Mouse (Mus musculus): Measurements from ENCODE around the gene Ap2a2. TPM values are rescaled to one million over a fixed set of nuclear protein-coding genes. Genes with fewer than 3 reads are reported as not detected.

Ap2a2 gene
- polyA plus RNA-seq, 1 experiment from 2014 or later = 132 TPM

Small RNA genes within 50 kb of the gene (microRNA-seq; reads per million reads assigned to microRNA genes)
- 1.7 reads per million for gene Mir7063

Other genes with a start within 250 kb of the Ap2a2 start
- 224 and 234 TPM in 2 replicates for gene Deaf1, start 234.5 kb upstream of the Ap2a2 start, polyA plus RNA-seq (2015; fragmentation: Nextera tagmentation; extraction: Ambion mirVana)
- gene Tmem80, start 234.4 kb upstream of the Ap2a2 start, polyA plus RNA-seq (2015; fragmentation: Nextera tagmentation; extraction: Ambion mirVana) = 63.0 and 63.3 TPM in 2 replicates
- gene Eps8l2, start 223.3 kb upstream of the Ap2a2 start, polyA plus RNA-seq (2015; fragmentation: Nextera tagmentation; extraction: Ambion mirVana) = 0.49 and 0.66 TPM in 2 replicates
- gene Taldo1, start 170.0 kb upstream of the Ap2a2 start, polyA plus RNA-seq (2015; fragmentation: Nextera tagmentation; extraction: Ambion mirVana) = 292 and 298 TPM in 2 replicates
- 57.2 and 59.5 TPM in 2 replicates for gene Gatd1, start 148.0 kb upstream of the Ap2a2 start, polyA plus RNA-seq (2015; fragmentation: Nextera tagmentation; extraction: Ambion mirVana)
- gene Cend1, start 132.7 kb upstream of the Ap2a2 start, polyA plus RNA-seq (2015; fragmentation: Nextera tagmentation; extraction: Ambion mirVana) = 111 and 113 TPM in 2 replicates
- 109 and 120 TPM in 2 replicates for gene Slc25a22, start 124.3 kb upstream of the Ap2a2 start, polyA plus RNA-seq (2015; fragmentation: Nextera tagmentation; extraction: Ambion mirVana)
- 3.4 and 3.8 TPM in 2 replicates for gene Pidd1, start 118.1 kb upstream of the Ap2a2 start, polyA plus RNA-seq (2015; fragmentation: Nextera tagmentation; extraction: Ambion mirVana)
- gene Rplp2, start 114.8 kb upstream of the Ap2a2 start, polyA plus RNA-seq (2015; fragmentation: Nextera tagmentation; extraction: Ambion mirVana) = 597 and 636 TPM in 2 replicates
- gene Pnpla2, start 107.0 kb upstream of the Ap2a2 start, polyA plus RNA-seq (2015; fragmentation: Nextera tagmentation; extraction: Ambion mirVana) = 17.7 and 20.1 TPM in 2 replicates
- 7.6 and 8.7 TPM in 2 replicates for gene Cracr2b, start 101.1 kb upstream of the Ap2a2 start, polyA plus RNA-seq (2015; fragmentation: Nextera tagmentation; extraction: Ambion mirVana)
- gene Cd151, start 94.8 kb upstream of the Ap2a2 start, polyA plus RNA-seq (2015; fragmentation: Nextera tagmentation; extraction: Ambion mirVana) = 18.8 and 20.5 TPM in 2 replicates
- gene Polr2l, start 87.0 kb upstream of the Ap2a2 start, polyA plus RNA-seq (2015; fragmentation: Nextera tagmentation; extraction: Ambion mirVana) = 82.4 and 83.8 TPM in 2 replicates
- 49.1 and 55.3 TPM in 2 replicates for gene Tspan4, start 86.9 kb upstream of the Ap2a2 start, polyA plus RNA-seq (2015; fragmentation: Nextera tagmentation; extraction: Ambion mirVana)
- gene Chid1, start 22.3 kb upstream of the Ap2a2 start, polyA plus RNA-seq (2015; fragmentation: Nextera tagmentation; extraction: Ambion mirVana) = 44.1 and 44.6 TPM in 2 replicates
- gene Muc6, start 93.1 kb downstream of the Ap2a2 start, polyA plus RNA-seq (2015; fragmentation: Nextera tagmentation; extraction: Ambion mirVana) = 0.27 and 0.37 TPM in 2 replicates
- 0.15 and 0.38 TPM in 2 replicates for gene Muc2, start 128.2 kb downstream of the Ap2a2 start, polyA plus RNA-seq (2015; fragmentation: Nextera tagmentation; extraction: Ambion mirVana)
- gene Muc5ac, start 226.8 kb downstream of the Ap2a2 start, polyA plus RNA-seq (2015; fragmentation: Nextera tagmentation; extraction: Ambion mirVana) = not detected in 2 replicates